Mouse (Mus musculus): Measurements from ENCODE around the gene Sh3bp5.

DNA sequence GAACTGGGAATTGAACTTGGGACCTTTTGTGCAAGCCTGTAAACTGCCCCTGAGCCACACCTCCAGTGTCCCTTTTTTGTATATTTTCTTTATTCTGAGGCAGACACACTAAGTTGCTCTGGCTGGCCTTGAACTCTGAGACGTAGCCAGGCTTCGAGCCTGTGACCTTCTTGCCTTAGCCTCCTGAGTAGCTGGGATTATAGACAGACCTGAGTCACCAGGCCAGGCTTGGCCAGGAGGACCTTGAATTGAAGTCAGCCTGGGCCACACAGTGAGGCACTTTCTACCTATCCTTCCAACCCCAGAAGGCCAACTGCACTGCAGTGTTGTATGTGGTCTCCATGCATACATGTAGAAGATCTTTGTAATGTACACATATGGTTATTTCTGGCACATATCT lies 39.5 kb downstream of the Sh3bp5 start:
- TF ChIP-seq POLR2A (IDR thresholded peaks at IDR 0.05; ENCODE audit: borderline replicate concordance, low read depth, low read length) (no peak), CTCF (IDR thresholded peaks at IDR 0.05; ENCODE audit: low read depth, low read length) (no peak)

Measured in bone marrow macrophage, adult 2 months (primary cell).